Mouse (Mus musculus): ENCODE data around the gene Slc35e2. TPM values are rescaled to one million over a fixed set of nuclear protein-coding genes. Genes with fewer than 3 reads are reported as not detected.
"Not testable (repeated sequence)": the region's sequence is repeated elsewhere in the genome, so short reads cannot be mapped to it uniquely, and the experiment has no call there.

The Slc35e2 gene
- total RNA-seq, 2 experiments from 2014 or later = 11.2 to 11.4 TPM

DNA sequence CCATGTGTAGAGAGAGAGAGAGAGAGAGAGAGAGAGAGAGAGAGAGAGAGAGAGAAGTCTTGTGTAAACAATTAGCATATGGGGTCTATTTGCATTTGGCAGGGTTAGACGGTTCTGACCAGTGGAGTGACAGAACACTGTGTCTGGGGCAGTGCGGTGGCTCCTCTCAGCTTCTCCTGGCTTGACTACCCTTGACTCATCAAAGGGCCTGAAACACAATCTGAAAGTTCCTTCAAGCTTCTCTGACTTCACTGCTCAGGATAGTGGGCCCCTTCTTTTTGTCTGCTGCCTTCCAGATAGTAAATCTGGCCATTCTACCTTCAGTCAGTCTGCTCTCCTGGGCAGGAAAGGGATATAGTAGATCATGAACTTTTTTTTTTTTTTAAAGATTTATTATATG, 5.6 kb downstream of the Slc35e2 start:
- intact Hi-C loops (cut with DNase I) = no loop called here
- no peak for DNase-seq

DNA sequence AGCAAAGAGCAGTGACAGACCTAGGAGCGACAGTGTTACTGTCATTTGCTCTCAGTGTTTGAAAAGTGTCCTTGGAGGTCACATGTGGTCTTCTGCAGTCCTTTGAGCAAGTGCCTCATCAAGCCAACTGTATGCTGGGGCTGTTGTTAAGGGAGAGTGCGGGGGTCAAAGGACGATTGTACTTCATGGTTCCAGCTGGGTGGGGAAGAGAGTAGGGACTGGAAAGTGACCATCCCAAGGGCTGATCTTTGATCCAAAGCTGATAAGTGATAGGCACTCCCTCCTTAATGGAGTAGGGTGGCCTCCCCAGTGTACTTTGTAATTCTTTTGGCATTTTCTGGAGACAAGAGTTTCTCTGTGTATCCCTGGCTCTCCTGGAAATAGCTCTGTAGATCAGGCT, 10.6 kb downstream of the Slc35e2 start:
- intact Hi-C loops (cut with DNase I) = no loop called here
- DNase-seq = no peak

DNA sequence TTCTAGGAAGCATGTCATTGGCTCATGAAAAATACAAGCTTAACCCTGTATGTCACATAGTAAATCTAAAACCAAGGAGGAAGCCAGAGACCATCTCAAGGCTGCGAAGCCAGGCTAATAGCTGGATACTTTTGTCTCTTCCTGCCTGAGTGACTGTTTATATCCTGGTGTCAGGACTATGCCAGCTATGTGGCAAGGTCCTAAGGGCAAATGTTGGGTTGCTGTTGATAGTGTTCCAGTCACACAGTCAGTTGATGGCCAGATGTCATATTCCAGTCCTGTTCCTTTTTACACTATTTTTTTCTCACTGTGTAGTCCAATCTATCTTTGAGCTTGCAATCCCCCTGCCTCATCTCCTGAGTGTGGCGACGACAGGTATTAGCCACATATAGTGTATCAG, 12.0 kb downstream of the Slc35e2 start:
- intact Hi-C loops (cut with DNase I) = no loop called here
- no peak for DNase-seq

DNA sequence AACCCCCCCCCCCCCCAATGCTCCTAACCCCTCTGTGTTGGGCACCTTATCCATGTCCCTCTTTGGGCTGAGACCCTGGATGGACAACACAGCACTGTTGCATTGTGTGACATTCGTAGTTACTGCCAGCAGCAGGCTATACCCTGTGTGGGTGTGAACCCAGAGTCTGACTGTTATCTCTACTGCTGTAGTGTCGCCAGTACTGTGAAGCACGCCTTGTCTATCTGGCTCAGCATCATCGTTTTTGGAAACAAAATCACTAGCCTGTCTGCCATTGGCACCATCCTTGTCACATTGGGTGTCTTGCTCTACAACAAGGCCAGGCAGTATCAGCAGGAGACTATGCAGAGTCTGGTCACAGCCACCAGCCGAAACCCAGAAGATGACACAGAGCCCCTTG, 17.1 kb downstream of the Slc35e2 start:
- intact Hi-C loops (cut with DNase I) = no loop called here

DNA sequence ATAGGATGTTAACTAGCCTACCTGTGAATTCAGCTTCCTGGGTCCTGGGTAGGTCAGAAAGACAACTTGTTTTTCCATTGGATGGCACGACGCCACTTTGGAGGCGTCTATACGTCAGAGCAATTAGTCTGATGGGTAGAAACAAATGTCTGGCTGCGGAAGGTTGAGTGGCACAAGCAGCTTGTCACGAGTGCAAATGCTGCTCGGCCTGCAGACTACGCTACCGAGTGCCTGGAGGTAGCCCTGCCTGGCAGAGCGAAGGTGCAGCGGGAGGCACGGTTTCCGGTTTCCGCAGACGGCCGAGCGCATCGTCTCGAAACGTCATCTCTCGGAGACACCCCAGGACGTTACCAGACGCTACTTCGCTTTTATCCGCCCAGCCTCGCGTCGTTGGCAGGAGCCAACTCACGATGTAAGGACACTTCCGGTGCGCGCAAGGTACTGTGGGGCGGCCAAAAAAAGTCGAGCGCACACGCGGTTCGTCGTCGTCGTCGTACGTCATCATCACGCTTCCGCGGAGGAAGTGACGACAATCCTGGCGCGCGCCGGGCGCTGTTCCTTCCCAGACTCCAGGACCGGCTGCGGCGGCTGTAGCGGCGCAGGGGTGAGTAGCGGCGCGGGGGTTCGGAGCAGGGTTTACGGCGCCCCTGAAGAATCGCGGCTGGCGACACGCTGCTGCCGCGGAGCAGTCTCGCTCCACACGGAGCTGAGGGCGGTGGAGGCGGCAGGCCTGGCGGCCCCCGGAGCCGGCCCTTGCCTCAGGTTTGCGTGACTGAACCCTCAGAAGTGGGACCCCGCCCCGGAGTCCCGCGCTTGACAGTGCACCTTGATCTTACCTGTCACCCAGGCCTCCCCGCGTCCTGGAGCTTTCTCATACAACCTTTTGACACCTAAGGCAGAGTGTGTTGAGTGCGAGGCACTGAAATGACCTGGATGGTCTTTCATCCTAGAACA, 23.4 kb downstream of the Slc35e2 start, which contains the start of gene Cdk11b:
Gene Cdk11b, plus strand, starts transcription at position 517 of the 954 bp plus-strand sequence.
- intact Hi-C loops (cut with DNase I) = loop anchor here (5.0 kb wide), 1 partner anchor 43 kb away; the partner anchor contains the start of gene Mib2
- DNase-seq = peak; percentile 94 to 97

More for the DNA sequence above, 17.1 kb downstream of the Slc35e2 start:
- DNase-seq = no peak

DNA sequence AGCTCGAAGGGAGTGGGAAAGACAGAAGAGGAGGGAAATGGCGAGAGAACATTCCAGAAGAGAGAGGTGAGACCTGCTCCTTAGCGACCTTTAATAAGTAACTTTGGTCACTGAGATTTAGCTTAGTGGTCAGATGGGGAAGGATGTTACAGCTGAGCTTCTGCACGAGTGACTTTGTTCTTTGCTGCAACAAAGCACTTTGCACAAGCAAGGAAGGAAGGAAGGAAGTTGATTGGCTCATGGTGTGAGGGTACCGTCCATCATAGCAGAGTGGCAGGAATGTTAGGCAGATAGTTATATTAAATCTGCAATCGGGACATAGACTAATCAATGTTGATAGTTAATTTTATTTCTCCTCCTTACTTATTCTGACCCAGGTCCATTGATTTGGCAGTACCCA, 29.1 kb downstream of the Slc35e2 start:
- no peak for DNase-seq
- intact Hi-C loops (cut with DNase I) = no loop called here

DNA sequence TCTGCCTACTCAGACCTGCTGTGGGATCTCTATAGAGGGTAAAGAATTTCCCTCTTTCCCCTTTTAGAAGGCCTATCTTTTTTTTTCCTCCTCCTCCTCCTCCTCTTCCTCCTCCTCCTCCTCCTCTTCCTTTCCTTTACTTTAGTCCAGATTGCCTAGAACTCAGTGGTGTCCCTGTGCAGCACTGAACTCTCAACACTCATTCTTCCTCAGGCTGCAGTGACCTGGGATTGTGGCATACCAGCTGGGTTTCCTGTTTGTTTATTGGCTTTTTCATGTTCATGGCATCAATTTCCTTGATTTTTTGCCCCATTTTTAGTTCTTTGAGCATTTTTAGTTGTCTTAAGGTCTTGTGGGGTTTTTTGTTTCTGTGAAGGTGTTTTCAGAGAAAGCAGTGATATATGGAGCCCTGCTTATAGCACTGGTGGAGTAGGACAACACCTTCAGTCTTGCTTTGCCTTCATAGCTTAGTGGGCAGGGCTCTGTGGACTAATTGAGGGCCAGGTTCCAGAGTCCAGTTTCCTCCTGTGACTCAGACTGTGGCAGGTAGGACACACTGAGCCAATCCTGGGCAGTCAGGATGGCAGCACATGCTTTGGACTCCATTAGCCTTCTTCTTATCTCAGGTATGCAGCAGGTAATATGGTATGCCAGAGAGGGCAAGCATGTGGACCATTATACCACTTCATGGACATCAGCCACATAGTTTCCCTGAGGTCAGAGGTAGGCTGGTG, 34.7 kb downstream of the Slc35e2 start:
- DNase-seq = no peak
- intact Hi-C loops (cut with DNase I) = no loop called here

DNA sequence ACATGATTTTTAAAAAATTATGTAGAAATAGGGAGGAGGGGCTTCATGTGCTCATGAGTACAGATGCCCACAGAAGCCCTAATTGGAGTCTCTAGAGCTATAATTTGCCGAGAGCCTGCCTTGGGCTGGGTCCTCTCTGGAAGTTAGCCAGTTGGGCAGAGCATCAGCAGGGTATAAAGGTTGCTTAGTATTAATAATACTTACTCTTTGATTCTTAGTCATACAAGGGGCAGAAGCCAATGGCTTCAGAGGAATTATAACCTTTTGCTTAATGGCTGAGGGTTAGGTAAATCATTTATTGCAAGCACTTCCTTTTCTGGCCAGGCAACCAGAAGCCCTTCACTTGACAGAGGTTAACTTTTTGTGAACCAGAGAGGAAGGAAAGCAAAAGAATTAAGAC, 42.3 kb downstream of the Slc35e2 start:
- intact Hi-C loops (cut with DNase I) = no loop called here

DNA sequence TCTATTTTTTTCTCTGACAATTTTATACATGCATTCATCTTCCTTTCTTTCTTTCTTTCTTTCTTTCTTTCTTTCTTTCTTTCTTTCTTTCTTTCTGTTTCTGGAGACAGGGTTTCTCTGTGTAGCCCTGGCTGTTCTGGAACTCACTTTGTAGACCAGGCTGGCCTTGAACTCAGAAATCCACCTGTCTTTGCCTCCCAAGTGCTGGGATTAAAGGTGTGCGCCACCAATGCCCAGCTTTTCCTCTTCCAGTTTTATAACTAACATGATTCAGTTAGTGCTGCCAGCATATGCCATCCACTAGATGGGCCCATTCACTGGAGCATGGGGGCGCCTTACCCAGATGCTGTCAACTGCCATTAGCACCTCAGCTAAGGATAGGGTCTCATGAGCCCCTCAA, 44.1 kb downstream of the Slc35e2 start, which contains the start of gene Gm10563:
Gene Gm10563, minus strand, starts transcription at position 101 of the 400 bp plus-strand sequence.
- intact Hi-C loops (cut with DNase I); DNase-seq: not testable (repeated sequence)

More for the DNA sequence above, 42.3 kb downstream of the Slc35e2 start:
- no peak for DNase-seq

DNA sequence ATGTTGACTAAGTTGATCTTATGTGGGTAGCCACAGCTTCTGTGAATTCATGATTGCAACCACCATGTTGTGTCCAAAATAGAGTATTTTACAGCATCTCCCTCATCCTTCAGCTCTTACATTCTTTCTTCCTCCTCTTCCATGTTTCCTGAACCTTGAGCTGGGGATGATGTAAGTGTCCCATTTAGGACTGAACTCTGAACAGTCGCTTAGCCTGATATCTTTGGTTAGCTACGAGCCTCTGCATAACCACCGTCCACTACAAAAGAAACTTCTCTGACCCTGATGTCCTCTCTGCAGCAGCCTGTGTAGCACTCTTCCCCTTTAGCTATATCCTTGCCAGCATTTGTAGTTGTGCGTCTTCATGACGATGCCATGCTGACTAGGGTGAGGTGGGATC, 44.5 kb downstream of the Slc35e2 start:
- intact Hi-C loops (cut with DNase I) = no loop called here
- no peak for DNase-seq

DNA sequence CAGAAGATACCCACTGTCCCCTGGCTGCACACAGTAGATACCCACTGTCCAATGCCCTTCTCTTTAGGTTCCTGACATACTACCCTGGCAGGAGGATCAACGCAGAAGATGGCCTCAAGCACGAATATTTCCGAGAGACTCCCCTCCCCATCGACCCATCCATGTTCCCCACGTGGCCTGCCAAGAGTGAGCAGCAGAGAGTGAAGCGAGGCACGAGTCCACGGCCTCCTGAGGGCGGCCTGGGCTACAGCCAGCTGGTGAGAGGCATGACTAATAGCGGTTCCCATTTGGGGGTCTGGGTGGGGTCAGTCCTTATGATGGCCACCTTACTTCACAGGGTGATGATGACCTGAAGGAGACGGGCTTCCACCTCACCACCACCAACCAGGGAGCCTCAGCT, 48.1 kb downstream of the Slc35e2 start:
- intact Hi-C loops (cut with DNase I) = loop anchor here (2.0 kb wide), 1 partner anchor 13 kb away; no protein-coding TSS in a partner anchor
- DNase-seq = no peak

DNA sequence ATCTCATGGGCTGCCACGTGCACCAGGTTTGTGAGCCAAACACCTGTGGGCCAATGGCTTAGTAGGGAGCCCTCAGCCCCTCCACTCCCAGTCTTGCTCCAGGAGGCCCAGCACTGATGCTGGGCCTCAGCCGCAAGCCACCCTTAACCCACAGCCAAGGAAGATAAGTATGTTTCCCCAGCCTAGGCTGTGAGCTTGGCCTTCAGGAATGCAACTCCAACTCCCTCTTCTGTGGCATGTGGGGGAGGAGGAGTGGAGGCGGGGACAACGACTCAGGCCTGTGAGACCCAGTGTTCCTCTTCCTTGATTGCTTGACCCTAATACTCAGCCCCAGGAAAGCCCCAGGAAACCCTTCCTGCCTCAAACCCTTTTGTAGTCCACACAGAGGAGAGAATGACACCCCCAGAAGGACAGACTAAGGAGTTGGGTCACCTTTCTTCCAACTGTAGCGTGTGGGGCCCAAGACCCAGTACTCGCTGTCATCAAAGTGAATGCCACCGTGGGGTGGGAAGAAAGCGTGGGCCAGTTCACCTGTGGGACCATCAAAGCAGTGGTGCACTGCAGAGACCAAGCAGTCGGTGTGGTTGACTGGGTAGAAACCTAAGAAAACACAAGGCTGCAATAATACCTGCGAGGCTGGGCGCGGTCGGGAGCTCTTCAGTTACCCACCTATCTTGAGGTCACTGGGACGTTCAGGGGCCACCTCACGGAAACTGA, 50.5 kb downstream of the Slc35e2 start:
- peak; percentile 53 to 61 for DNase-seq
- intact Hi-C loops (cut with DNase I) = no loop called here

DNA sequence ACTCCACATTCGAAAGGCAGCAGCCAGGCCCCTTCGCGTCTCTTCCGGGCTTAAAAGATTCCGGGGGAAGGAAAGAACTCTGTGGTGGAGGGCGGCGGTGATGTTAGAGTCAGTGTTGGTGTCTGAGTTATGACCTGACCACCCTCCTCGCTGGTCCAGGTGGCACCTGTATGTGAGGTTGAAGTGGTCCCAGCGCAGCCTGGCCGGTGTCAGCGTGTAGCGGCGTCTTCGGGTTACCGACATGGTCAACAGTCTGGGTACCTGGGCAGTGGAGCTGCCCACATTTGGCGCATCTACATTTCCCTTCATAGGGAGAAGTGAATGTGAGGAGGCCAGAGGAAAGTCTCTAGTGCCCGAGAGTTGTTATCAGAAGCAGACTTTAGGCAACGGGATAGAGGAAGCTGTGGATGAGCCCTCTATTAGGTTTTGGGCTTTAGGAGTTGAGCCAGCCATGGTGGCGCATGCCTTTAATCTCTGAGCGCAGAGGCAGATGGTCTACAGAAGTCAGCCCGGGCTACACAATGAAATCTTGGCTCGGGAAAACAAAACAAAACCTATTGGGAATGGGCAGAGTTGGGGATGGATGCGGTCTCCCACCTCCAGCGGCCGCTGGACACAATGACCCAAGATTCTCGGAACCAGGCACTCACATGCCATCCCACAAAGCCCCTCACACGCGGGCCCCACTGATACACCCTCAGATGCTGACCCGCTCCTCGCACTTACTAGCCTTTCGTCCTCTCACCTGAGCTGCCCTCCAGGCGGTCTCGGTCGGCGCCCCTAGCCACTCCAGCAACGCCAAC, 51.3 kb downstream of the Slc35e2 start:
- peak in 1 of 2 experiments; percentile 16 for DNase-seq
- intact Hi-C loops (cut with DNase I) = no loop called here

DNA sequence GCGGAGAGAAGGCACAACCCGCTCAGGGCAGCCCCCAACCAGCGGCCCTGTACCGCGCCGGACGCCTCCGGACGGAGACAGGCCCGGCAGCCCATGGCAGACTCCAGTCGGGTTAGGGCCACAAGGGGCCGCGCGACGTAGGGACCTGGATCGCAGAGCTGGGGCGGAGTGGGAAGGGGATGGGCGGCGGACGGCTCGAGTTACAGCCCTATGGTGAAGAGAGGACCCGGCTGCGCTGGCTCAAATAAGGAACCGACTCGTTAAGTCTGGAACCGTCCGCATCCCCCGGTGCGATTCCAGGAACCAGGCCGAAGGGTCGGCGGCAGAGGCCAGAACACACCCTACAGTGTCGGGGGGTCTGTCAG, 51.9 kb downstream of the Slc35e2 start, which contains the start of gene Mmp23:
Gene Mmp23, minus strand, starts transcription at position 299 of the 365 bp plus-strand sequence.
- DNase-seq = peak; percentile 72 to 73
- intact Hi-C loops (cut with DNase I) = no loop called here

DNA sequence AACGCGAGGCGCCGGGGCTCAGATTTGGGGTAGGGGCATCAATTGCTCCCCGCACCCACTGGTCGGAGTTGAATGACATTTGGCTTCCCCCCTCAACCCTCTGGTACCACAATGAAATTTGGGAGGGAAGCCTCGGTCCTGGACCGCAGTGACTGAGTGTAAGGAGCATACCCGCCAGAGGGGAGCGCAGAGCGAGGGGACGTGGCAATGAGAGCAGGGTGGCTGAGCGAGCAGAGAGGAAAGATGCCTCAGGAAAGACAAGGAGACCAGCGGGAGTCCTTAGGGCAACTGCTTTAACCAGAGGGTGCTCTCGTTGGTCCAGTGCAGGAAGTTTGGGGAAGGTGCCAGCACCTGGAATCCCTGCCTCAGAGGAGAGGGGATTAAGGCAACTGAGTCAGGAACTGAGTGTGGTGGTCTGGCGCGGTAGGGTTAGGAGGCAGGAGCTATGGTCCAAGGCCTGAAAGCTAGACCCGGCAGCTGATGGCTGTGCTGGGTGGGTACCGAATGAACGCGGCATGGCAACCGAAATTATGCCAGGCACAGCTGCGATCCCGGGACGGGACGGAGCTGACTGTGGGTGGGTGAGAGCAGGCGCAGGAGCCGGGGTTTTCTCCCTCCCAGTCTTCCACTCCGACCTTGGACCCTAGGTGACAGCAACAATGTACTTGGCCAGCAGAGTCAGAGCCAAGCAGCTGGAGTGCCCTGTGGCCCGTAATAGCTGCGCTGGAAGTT, 52.4 kb downstream of the Slc35e2 start:
- intact Hi-C loops (cut with DNase I) = no loop called here
- DNase-seq = peak; percentile 34 to 50

DNA sequence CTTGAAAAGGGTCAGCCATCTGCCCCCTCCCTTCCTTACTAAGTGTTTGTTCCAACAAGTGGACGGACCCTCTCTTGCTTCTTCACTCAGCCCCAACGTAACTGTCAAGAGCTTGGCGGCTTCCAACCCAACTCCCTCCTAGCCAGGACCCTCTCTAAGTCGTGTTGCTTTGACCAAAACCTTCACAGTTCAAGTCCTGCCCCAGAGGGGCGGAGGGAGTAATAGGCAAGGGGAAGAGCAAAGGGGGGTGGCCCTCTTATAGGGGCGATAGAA, 52.9 kb downstream of the Slc35e2 start:
- DNase-seq = no peak
- intact Hi-C loops (cut with DNase I) = no loop called here

DNA sequence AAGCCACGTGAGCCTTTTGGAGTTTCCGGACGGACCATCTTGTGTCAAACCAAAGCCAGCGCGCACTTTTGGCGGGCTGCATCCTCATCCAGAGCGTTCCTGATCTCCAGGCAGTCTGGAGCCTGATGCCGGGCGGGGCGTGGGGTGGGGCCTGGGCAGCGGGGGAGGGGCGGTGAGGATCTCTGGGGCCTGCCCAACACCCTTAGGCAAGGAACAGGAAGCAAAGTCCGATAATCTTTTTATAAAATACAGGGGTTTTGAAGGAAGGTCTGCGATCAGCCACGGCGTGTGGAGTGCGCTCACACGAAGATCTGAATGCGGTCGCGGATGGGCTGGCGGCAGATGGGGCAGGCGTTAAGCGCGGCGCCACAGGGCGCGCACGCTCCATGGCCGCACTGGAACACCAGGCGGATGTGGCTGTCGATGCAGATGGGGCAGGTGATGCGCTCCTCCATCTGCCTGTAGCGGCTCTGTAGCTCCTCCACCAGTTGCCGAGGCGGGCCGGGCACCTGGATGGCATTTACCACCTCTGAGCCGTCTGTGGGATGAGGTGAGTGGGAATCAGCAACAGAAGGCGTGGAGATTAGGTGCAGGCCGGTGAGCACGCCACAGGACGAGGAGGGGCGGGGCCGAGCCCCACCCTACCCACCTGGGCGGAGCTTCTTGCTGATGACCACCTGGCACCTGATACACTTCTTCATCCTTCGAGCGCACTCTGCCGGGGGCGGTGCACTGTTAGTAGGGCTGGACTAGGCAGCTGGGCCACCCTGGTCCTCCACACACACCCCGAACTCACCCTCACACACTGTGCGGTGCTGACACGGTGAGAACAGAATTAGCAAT, 53.5 kb downstream of the Slc35e2 start:
- peak; percentile 63 for DNase-seq
- intact Hi-C loops (cut with DNase I) = no loop called here

DNA sequence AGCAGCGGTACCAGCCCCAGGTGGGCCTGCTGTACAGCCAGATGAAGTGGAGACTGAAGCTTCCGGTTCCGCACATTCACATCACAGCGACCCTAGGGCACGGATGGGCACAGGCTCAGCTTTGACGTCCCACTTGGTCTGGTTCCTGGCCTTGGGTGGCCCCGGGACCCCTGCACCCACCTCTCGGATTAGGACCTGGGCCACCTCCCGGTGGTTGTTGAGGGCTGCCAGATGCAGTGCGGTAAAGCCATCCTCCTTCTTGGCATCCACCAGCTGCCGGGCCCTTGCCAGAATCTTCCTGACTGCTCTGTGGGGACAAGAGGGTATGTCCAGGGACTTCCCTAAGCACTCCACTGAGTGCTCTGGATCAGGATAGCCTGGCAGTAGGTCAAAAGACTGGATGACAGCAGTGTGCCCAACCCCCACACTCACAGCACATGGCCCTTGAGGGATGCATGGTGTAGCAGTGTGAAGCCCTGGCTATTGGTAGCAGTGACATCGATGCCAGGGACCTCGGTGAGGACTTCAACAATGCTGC, 55.1 kb downstream of the Slc35e2 start:
- intact Hi-C loops (cut with DNase I) = no loop called here
- DNase-seq = no peak
